Mouse (Mus musculus): Measurements from ENCODE around the gene Sugct.

DNA sequence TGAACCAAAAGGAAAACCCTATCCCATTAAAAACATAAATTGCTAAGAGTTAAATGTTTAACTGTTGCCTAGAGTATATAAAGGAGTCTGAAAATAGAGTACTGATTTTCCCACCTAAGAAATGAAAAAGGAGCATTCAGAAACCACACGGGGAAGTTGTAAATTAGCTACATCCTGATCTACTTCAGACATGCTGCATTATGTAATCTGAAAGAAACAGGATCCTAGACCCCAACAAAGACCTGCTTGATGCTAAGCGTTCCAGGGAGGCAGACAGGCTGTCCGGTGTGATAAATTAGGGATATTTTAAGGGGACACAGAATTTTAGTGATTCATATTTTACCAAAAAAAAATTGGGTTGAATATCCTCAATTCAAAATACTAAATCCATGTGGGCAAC is 579.3 kb downstream of the Sugct start:
- no peak for TF ChIP-seq HCFC1 (IDR thresholded peaks at IDR 0.05; ENCODE audit: borderline replicate concordance, insufficient read depth, low read length)
- TF ChIP-seq MAFK (IDR thresholded peaks at IDR 0.05; ENCODE audit: insufficient read depth, low read depth, low read length) = no peak
- no peak for TF ChIP-seq ZNF384 (IDR thresholded peaks at IDR 0.05; ENCODE audit: low read depth, low read length)
- TF ChIP-seq CHD2 (IDR thresholded peaks at IDR 0.05; ENCODE audit: low read depth, low read length) = no peak
